8 mouse cellular contexts compared by ENCODE assay signal in genomic region chr12:64967470-64967869, GRCm38 (mm10). TPM values are rescaled to one million over a fixed set of nuclear protein-coding genes. Genes with fewer than 3 reads are reported as not detected.
DNase-seq lines count a peak whose midpoint lies in the region; ATAC-seq and TF ChIP-seq lines count a peak whose summit lies in the region.

No protein-coding gene starts in this region.

- no peak for TF ChIP-seq POLR2A in spleen, adult 2 months (IDR thresholded peaks at IDR 0.05; ENCODE audit: low read depth, low read length)

- peaks cover 4% of the 10 kb centered on the region; the same call in 1 of the 2 replicates for H3K4me1 ChIP-seq in spleen, adult 2 months (ENCODE audit: control insufficient read depth, insufficient read depth, insufficient read length)
- peaks cover 0 to 27% of the 10 kb centered on the region in 2 experiments; a peak in 1 of 4 replicates for H3K4me1 ChIP-seq in heart, embryonic 14.5 days (ENCODE audit: control insufficient read depth in 2 of 2, insufficient read depth in 2 of 2, low read length in 2 of 2)
- H3K4me1 ChIP-seq in midbrain, embryonic 11.5 days (ENCODE audit: control insufficient read depth, insufficient read depth, low read length), result peaks cover 15% of the 10 kb centered on the region; the same call in 1 of the 2 replicates

- no peak for TF ChIP-seq CTCF in spleen, adult 2 months (IDR thresholded peaks at IDR 0.05; ENCODE audit: extremely low read depth, insufficient read depth, insufficient read length, insufficient replicate concordance)

- peak overlapping the region; percentile 94 for H3K9ac ChIP-seq in heart, embryonic 14.5 days (ENCODE audit: low read length)
- peak overlapping the region; percentile 87 for H3K9ac ChIP-seq in midbrain, embryonic 11.5 days (ENCODE audit: low read length)

- H3K4me3 ChIP-seq in spleen, adult 2 months (ENCODE audit: extremely low read depth, insufficient read depth, insufficient read length), result peak overlapping the region; percentile 90
- peak overlapping the region; percentile 70 to 89 for H3K4me3 ChIP-seq in heart, embryonic 14.5 days (ENCODE audit: control insufficient read depth in 1 of 2, insufficient read depth in 1 of 2, low read depth in 1 of 2, low read length in 2 of 2)
- peak overlapping the region; percentile 89 for H3K4me3 ChIP-seq in midbrain, embryonic 11.5 days (ENCODE audit: low read depth, low read length)

- no peak for ATAC-seq in heart, embryonic 14.5 days (ENCODE audit: insufficient number of reproducible peaks, insufficient read depth, low FRiP score, low read depth)
- no peak for ATAC-seq in midbrain, embryonic 11.5 days (ENCODE audit: low FRiP score)
- no peak for ATAC-seq in megakaryocyte progenitor cell, adult 5-6 weeks (replicated peaks; ENCODE audit: poor library complexity)

- no peaks in the 10 kb centered on the region for H3K9me3 ChIP-seq in heart, embryonic 14.5 days (ENCODE audit: control insufficient read depth, low read length)
- no peaks in the 10 kb centered on the region for H3K9me3 ChIP-seq in midbrain, embryonic 11.5 days (ENCODE audit: control insufficient read depth, low read length)

- H3K27me3 ChIP-seq in spleen, adult 2 months (ENCODE audit: control insufficient read depth, insufficient read depth, low read length), result no peaks in the 10 kb centered on the region
- no peaks in the 10 kb centered on the region for H3K27me3 ChIP-seq in heart, embryonic 14.5 days (ENCODE audit: control insufficient read depth, insufficient read depth, low read length)
- H3K27me3 ChIP-seq in midbrain, embryonic 11.5 days (ENCODE audit: control insufficient read depth, insufficient read depth, low read length), result no peaks in the 10 kb centered on the region

- H3K27ac ChIP-seq in spleen, adult 2 months (ENCODE audit: insufficient read depth, low read length), result no peak overlapping the region
- H3K27ac ChIP-seq in heart, embryonic 14.5 days (replicated peaks in 1 of 2; ENCODE audit: control insufficient read depth in 1 of 2, insufficient read depth in 1 of 2, low read depth in 2 of 2, low read length in 2 of 2), result no peak overlapping the region
- H3K27ac ChIP-seq in midbrain, embryonic 11.5 days (ENCODE audit: low read depth, low read length), result no peak overlapping the region

- no peak for DNase-seq in spleen, adult 2 months (ENCODE audit: low read depth in 1 of 2, low spot score in 2 of 2)
- DNase-seq in spleen, postnatal 36 days (ENCODE audit: low spot score in 2 of 2), result no peak
- DNase-seq in cerebellum, postnatal 10 days, result peak; percentile 14 to 15
- peak; percentile 32 to 52 for DNase-seq in kidney, postnatal 25 days
- peak; percentile 89 for DNase-seq in midbrain, embryonic 11.5 days (ENCODE audit: low spot score, missing footprints)
- no peak for DNase-seq in ovary, postnatal 36 days (ENCODE audit: low spot score)

- peak overlapping the region; percentile 84 for H3K4me2 ChIP-seq in heart, embryonic 14.5 days (ENCODE audit: low read length)
- H3K4me2 ChIP-seq in midbrain, embryonic 11.5 days, result peak overlapping the region; percentile 90

- H3K36me3 ChIP-seq in spleen, adult 2 months (ENCODE audit: control insufficient read depth, insufficient read depth, low read length), result no peaks in the 10 kb centered on the region
- peaks cover 4% of the 10 kb centered on the region; the same call in 1 of the 2 replicates for H3K36me3 ChIP-seq in heart, embryonic 14.5 days (ENCODE audit: control insufficient read depth, insufficient read depth, low read length)
- H3K36me3 ChIP-seq in midbrain, embryonic 11.5 days (ENCODE audit: control insufficient read depth, insufficient read depth, low read length), result no peaks in the 10 kb centered on the region

- 7% methylated on average over 9 of the region's 9 CpGs for WGBS in spleen, adult 2 months
- WGBS in heart, embryonic 14.5 days, result 1% methylated on average over 9 of the region's 9 CpGs
- WGBS in midbrain, embryonic 11.5 days, result under 1% methylated on average over 9 of the region's 9 CpGs

RNA-seq across cellular contexts. Expression of gene Togaram1, which starts 1.9 kb away (rescaled TPM):
- 2.5 and 3.4 TPM in 2 replicates for polyA plus RNA-seq in spleen, adult 2 months (2012; rRNA removed)
- 17.9 and 21.5 TPM in 2 replicates for polyA plus RNA-seq in heart, embryonic 14.5 days (2014; fragmentation: Nextera tagmentation; extraction: Ambion mirVana)
- 27.1 and 30.3 TPM in 2 replicates for polyA plus RNA-seq in midbrain, embryonic 11.5 days (2014; fragmentation: Nextera tagmentation; extraction: Ambion mirVana)
- 38.5 and 41.0 TPM in 2 replicates for total RNA-seq in megakaryocyte progenitor cell, adult 5-6 weeks (2015)
- total RNA-seq in megakaryocyte progenitor cell, adult 5-6 weeks (2017), result 39.9 and 48.6 TPM in 2 replicates

RNA-seq across cellular contexts. Expression of gene Klhl28, which starts 2.1 kb away (rescaled TPM):
- polyA plus RNA-seq in spleen, adult 2 months (2012; rRNA removed), result 1.9 and 2.2 TPM in 2 replicates
- polyA plus RNA-seq in heart, embryonic 14.5 days (2014; fragmentation: Nextera tagmentation; extraction: Ambion mirVana), result 13.1 and 13.4 TPM in 2 replicates
- 19.5 and 19.9 TPM in 2 replicates for polyA plus RNA-seq in midbrain, embryonic 11.5 days (2014; fragmentation: Nextera tagmentation; extraction: Ambion mirVana)
- 11.8 and 15.3 TPM in 2 replicates for total RNA-seq in megakaryocyte progenitor cell, adult 5-6 weeks (2015)
- total RNA-seq in megakaryocyte progenitor cell, adult 5-6 weeks (2017), result 9.2 and 9.4 TPM in 2 replicates

RNA-seq across cellular contexts. Expression of gene Gm527, which starts 49.8 kb away (rescaled TPM):
- polyA plus RNA-seq in spleen, adult 2 months (2012; rRNA removed), result 0.58 and 0.59 TPM in 2 replicates
- polyA plus RNA-seq in heart, embryonic 14.5 days (2014; fragmentation: Nextera tagmentation; extraction: Ambion mirVana), result 2.6 and 4.0 TPM in 2 replicates
- 2.2 and 2.7 TPM in 2 replicates for polyA plus RNA-seq in midbrain, embryonic 11.5 days (2014; fragmentation: Nextera tagmentation; extraction: Ambion mirVana)
- total RNA-seq in megakaryocyte progenitor cell, adult 5-6 weeks (2015), result 0.86 and 1.6 TPM in 2 replicates
- total RNA-seq in megakaryocyte progenitor cell, adult 5-6 weeks (2017), result 0.42 and 1.3 TPM in 2 replicates

Comparison
In these comparisons a context has a peak if more than half of its experiments do, and no peak if none do; other contexts are left out.
1. DNase-seq: peak in cerebellum, postnatal 10 days (2 of 2), kidney, postnatal 25 days (2 of 2) and midbrain, embryonic 11.5 days (single experiment); none in spleen, adult 2 months (0 of 2), spleen, postnatal 36 days (0 of 2) and ovary, postnatal 36 days (single experiment).
2. Peak in every context shown above with its lines, with median percentiles within 50 percentile points of each other: H3K4me3 ChIP-seq.